Mouse (Mus musculus): ENCODE measurements around the gene U2af1l4.

U2af1l4 gene

GRCm38 (mm10) chr7:30613529-30614112 is 50.5 kb downstream of the U2af1l4 start:
- peak; percentile 34 to 66 for DNase-seq

GRCm38 (mm10) chr7:30614454-30614853 is 51.4 kb downstream of the U2af1l4 start:
- no peak for DNase-seq
